Mouse (Mus musculus): Measurements from ENCODE around the gene Eya3.

The Eya3 gene

GRCm38 (mm10) chr4:132743992-132744911 lies 105.5 kb downstream of the Eya3 start:
- DNase-seq (ENCODE audit: low read depth), result no peak

GRCm38 (mm10) chr4:132746911-132747517 lies 108.2 kb downstream of the Eya3 start:
- peak; percentile 22 for DNase-seq (ENCODE audit: low read depth)

- peak; percentile 88 for DNase-seq (ENCODE audit: low read depth)
Measured at GRCm38 (mm10) chr4:132747664-132748259, 109.0 kb downstream of the Eya3 start.

GRCm38 (mm10) chr4:132748778-132749177 lies 110.0 kb downstream of the Eya3 start:
- peak; percentile 59 for DNase-seq (ENCODE audit: low read depth)

GRCm38 (mm10) chr4:132749258-132749982 lies 110.6 kb downstream of the Eya3 start:
- DNase-seq (ENCODE audit: low read depth), result no peak

GRCm38 (mm10) chr4:132752992-132753391 lies 114.2 kb downstream of the Eya3 start:
- DNase-seq (ENCODE audit: low read depth), result peak; percentile 67

GRCm38 (mm10) chr4:132756974-132757373 lies 118.2 kb downstream of the Eya3 start, which contains the start of gene Smpdl3b:
Smpdl3b (minus strand) TSS chr4:132757252.
- no peak for DNase-seq (ENCODE audit: low read depth)

GRCm38 (mm10) chr4:132757633-132758351 lies 119.0 kb downstream of the Eya3 start:
- no peak for DNase-seq (ENCODE audit: low read depth)

- DNase-seq (ENCODE audit: low read depth), result peak; percentile 52
Measured at GRCm38 (mm10) chr4:132760296-132760695, 121.5 kb downstream of the Eya3 start.

- no peak for DNase-seq (ENCODE audit: low read depth)
Measured at GRCm38 (mm10) chr4:132762602-132763001, 123.8 kb downstream of the Eya3 start.

- DNase-seq (ENCODE audit: low read depth), result peak; percentile 21
Measured at GRCm38 (mm10) chr4:132763125-132763524, 124.3 kb downstream of the Eya3 start.

GRCm38 (mm10) chr4:132767914-132768876 lies 129.4 kb downstream of the Eya3 start, which contains the start of gene Rpa2:
Rpa2 (plus strand) TSS chr4:132768332.
- peak; percentile 100 for DNase-seq (ENCODE audit: low read depth)

GRCm38 (mm10) chr4:132771776-132772175 lies 133.0 kb downstream of the Eya3 start:
- DNase-seq (ENCODE audit: low read depth), result no peak

Measured in 416B (cell line).